Mouse (Mus musculus) erythroblast, embryonic 14.5 days (primary cell): Measurements from ENCODE around the gene Cacna2d1.

Experiments used
- GATA1 ChIP-seq: IDR thresholded peaks from 2 replicates; pipeline ENCODE4 v1.6.1; 2012; ENCODE audit warnings: low read length, inconsistent platforms, mixed read lengths
- TAL1 ChIP-seq: IDR thresholded peaks from 3 replicates; pipeline ENCODE4 v1.6.1; 2012; ENCODE audit warnings: low read length, inconsistent platforms, mixed read lengths

DNA sequence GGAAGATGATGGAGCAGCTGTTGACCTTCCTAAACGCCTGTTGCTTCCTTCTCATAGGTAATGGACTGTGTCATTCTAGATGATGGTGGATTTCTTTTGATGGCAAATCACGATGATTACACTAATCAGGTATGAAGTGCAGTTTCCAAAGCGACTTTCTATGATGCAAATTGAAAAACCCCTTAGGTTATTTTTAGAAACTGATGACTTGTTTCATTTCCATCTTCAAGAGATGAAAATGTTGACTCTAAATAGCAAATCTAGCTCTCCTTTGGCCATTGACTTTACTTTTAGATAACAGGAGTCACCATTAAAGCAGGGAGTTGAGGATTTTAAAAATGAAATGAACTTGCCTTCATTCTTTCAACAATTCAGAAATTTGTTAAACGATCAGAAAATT is 423.2 kb downstream of the Cacna2d1 start:
- no peak for TF ChIP-seq TAL1
- no peak for TF ChIP-seq GATA1
